Mouse (Mus musculus) spleen, embryonic (tissue): ENCODE results near the gene Pax8.

ENCODE experiments used
- CTCF ChIA-PET: fragments of 350-600 bp; sonication (Branson Sonifier 250); formaldehyde crosslinking; loops from one replicate; lab custom pipeline; 2022; lab: Charles Lee

The Pax8 gene

DNA sequence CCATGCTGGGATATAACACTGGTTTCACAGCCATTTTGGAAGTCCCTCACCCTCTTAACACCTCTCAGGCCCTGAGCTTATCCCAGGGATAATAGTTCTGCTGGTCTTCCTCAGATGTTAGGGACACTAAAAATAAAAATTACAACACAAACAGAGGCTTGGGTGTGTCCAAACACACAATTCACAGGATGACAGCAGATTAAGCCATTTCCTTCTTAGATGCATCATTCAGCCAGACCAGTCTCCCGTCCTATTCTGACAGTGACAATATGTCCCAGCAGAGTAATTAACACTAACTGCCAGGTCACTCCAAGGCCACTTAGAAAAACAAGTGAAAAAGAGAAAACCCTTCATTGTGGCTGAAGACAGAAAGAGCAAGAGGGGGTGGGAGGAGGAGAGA lies 8.2 kb downstream of the Pax8 start:
- CTCF ChIA-PET = no interaction called here

DNA sequence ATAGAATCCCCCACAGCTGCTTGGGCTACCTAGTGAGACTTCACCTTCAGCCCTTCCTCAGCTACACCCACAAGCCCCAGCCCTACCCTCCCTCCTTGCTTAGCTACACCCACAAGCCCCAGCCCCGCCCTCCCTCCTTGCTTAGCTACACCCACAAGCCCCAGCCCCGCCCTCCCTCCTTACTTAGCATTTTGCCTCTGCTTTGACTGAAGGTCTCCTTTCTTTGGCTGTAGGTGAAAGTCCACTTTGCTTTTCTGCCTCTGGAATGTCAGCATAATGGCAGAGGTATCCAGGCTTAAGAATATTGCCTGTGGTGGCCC lies 14.6 kb downstream of the Pax8 start:
- CTCF ChIA-PET = no interaction called here

DNA sequence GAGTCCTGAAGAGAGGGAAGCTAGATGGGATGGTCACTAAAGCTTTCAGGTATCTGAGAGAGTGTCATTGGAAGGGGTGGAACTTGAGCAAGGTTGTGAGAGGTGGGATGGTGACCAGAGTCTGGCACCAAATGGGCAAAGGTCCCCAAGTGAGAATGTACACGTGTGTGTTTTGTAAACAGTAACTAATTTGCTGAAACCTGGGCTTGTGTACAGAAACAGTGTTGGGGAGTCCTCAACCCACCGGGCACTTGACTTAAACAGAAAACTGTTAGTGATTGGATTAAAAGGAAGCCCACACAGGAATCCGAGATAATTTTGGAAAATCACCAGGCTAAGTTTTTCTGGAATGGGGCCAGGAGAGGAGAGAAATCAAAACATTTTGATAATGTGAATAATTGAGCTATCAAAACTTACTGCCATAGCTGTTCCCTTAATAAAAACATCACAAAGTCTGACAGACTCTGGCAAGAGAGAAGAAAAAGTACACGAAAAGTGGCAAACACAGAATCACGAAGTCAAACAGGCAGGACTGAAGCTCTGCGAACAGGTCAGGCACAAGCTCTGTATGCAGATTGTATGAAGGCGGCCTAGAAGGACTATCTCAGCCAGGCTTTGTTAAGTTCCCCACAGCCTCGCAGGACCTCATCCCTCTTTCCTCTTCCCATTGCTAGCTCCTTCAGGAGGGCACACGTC lies 15.1 kb downstream of the Pax8 start:
- CTCF ChIA-PET = no interaction called here

DNA sequence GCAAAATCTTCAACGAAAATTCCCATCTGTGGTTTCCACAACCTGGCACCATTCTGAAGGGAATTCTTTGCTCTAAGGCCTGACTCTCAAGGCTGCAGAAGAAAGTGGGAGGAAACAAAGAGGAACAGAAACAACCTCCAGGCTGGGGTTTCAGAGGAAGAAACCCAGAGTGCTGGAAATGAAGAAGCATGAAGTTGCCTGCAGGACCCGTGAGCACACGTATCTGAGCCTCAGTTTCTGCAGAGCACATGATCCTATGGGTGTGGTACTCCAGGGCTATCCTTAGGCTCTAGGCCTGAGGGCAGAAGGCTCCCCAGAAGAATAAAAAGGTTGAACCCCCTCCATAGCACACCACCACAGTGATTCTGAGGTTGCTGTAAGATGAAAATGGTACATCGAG lies 18.6 kb downstream of the Pax8 start:
- CTCF ChIA-PET = no interaction called here

DNA sequence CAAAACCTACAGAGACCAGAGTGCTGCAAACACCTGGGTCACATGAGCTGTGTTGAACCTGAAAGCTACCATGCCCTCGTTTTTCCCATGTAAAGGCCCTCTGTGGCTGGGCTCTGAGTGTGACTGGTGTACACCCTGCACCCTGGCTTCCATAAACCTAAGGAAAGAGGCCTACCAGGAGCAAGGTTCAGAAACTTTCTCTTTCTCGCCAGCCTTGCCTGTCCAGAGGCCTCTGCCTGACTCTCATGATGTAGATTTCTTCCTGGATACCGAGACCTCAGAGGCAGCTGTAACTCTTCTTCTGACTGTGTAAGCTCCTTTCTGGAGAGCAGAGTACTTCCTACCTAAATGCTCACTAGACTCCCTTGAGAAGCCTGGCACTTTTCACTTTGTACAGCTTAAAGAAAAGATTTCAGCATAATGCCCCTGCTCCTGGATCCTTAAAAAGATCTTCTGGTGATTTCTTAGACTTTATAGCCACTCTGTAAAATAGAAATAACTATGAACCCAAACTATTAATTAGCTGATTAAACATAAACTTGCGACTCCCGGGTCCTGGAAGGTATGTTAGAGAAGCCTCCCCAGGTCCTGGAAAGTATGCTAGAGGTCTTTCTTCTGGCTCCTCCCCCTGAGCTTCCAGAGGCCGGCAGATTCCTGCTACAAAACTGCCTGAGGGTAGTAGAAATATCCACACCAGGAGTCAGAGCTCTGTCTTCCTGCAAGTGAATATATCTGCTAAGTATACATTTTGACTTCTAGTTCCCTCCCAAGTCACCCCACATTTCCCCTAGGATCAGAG lies 20.1 kb downstream of the Pax8 start:
- CTCF ChIA-PET = no interaction called here

DNA sequence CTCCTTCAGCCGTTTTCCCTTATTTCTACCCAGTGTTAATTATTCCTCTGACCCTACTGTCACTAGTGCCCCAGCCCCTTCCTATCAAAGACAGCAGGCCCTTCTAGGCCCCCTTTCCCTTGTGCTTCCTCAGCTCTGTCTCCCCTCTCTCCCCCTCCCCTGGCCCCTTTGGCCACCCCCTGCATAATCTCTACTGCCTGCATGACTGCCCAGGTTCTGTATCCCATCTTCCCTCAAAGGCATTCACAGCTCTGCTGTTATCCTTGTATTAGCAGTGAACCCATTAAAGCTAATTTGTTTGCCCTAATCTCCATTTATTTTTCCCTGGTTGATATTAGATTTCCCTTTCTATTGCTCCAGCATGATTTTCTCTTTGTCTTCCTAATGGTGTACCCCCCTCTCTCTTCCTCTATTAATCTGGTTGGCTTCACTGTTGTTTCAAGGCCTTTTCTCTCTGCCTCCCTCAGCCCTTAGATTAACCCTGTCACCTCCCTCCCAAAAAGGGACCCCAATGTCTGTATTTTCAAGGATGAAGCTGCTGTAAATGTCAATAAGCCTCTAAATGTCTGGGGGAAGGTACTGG lies 20.9 kb downstream of the Pax8 start:
- CTCF ChIA-PET = no interaction called here

DNA sequence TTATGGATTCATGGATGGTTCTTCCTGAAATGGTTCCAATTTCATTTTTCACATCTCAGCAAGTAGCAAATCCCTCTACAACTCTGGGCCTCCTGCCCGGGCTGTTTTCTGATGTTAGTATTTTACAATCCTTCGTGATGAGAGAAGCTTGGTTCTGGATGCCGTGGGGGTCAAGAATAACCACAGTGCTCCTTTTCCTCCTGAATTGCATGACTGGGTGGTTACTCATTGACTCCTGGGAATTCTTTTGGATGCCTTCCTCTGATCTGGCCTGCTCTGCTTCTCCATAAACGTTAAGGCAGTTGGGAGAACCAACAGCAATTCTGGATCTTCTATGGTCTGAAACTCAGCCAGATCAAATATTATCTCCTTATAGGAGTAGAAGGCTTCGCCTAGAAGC lies 22.2 kb downstream of the Pax8 start:
- CTCF ChIA-PET = no interaction called here

DNA sequence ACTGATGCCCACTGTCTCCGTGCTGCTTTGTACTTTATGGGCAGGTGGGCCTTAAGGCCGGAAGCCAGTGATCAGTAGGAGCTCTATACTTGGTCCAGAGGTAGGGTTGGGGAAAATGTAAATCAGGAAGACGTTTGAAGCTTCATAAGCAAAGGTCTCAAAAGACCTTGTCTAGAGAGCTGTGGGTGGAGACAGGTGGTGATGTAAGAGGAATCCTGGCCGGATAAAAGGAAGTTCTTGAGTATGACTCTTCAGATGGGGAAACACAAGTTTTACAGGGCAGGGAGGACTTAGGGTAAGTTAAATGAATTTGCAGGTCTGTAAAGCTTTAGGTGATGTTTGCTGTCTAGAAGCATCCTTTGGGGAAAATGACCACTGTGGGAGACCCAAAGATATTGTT lies 26.3 kb downstream of the Pax8 start:
- CTCF ChIA-PET = no interaction called here

DNA sequence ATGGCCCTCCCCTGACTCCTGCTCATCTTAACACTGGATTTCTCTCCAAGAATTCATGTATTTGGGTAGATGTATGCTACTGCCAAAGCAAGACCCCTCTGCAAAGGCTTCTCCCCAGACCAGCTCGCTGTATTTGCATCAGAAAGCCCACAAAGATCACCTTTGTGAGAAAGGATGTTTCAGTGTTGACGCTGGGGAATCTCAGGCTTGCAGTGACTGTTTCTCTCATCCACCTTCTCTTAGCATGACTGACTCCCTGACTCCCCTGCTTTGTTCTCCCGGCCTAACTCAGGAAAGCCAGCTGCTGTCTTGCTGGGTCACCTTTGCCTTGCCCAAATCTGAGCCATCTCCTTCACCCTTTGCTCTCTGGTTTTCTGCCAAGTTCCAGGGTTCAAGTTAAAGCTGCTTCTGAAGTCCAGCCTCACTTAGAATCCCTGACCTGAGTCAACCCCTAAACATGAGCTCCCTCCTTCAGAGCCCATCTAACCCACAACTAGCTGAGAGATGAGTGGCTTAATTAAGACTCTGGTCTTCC lies 32.1 kb downstream of the Pax8 start:
- CTCF ChIA-PET = no interaction called here

DNA sequence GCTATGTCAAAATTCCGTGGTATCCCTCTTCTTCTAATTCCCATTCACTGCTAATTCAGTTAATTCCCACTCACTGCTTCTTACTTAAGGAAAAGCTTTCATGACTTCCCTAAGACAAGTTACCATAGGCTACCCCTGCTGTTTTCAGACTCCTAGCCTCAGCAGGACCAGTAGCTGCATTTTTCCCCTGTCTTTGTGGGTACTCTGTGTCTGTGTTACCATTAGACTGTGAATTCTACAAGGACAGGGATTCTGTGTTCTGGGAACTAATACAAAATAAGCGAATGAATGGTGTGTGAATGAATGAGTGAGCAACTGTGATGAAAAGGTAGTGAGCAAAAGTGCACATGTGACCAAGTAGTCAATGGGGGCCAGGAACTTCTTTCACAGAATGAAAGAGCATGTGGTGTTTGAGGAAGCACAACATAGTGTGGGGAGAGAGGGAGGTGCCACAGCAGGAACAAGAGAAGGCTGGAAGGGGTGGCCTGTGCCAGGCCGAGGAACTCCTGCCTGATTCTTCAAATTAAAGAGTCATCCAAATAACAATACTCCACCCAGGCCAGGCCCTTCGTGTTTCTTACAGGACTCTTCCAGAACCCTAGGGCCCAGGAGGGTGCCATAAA lies 33.0 kb downstream of the Pax8 start:
- CTCF ChIA-PET = interaction anchor here (0.5 kb wide), 1 partner anchor 55 kb away, joined by 4 read pairs; no protein-coding TSS in a partner anchor

DNA sequence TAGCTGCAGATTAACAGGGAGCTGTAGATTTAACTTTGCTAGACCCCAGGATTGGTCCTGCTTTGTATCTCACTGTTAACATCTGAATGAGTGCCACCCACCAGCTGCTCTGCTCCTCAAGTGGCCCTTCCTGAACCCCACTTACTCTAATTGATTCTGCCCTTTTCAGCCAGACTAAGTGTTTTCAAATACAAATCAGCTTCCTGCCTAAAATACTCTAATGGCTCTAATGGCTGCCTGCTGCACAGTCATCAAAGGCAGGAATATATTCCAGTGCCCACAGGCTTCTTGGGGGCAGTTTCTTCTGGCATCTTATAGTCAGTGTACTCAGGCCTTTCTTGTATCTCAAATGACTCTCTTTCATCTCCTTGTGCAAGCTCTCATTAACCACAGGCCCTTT lies 33.5 kb downstream of the Pax8 start:
- CTCF ChIA-PET = interaction anchor here (0.5 kb wide), 1 partner anchor 54 kb away, joined by 4 read pairs; no protein-coding TSS in a partner anchor

DNA sequence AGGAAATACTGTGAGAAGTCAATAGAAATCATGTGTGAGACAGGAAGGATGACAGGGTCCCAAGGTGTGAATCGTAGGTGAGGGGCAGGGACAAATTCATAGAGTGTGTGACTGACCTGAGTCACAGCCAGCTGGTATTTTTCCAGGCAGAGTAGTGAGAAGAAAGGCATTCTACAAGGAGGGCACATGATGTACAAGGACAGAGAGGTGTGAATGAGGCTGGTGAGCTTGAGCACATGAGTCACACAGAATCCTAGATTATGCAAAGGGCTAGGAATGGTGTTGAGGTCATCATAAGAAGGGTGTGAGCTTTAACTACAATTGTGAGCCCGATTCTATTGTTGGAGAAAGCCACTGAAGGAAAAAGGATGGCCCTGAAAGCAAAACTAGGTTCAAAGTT lies 35.3 kb downstream of the Pax8 start:
- CTCF ChIA-PET = no interaction called here

DNA sequence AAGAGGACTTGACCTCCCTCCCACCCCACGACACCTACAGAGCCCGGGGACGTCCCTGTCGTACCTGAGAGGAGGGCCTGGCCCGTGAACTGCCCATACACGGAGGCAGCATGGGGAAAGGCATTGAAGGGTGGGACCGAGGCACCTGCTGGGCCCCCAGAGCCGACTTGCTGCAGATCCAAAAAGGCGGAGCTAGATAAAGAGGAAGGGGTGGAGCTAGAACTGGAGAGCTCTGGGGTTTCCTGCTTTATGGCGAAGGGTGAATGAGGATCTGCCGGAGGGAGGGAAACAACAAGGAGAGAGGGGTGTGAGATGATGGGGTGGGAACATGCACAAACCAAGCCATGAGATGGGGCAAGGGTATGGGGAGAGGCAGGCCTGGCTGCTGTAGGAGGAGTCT lies 39.7 kb downstream of the Pax8 start:
- CTCF ChIA-PET = no interaction called here

DNA sequence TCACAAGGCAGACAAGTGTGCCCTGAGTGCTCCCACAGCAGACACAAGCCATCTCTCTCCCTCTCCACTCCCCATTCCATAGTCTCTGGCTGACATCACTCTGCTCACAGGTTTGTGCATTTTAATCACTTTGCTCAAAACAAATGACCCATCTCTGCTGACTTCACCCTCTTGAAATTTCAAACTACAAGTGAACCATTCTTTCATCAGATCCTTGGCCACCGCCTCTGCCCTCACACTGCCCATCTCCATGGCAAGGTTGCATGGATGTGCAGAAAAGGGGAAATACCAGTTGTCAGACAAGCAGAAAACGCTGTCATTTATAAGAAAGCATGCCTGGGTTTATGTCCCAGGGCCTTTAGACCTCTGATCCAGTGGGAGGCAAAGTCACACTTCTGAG lies 40.7 kb downstream of the Pax8 start:
- CTCF ChIA-PET = no interaction called here

DNA sequence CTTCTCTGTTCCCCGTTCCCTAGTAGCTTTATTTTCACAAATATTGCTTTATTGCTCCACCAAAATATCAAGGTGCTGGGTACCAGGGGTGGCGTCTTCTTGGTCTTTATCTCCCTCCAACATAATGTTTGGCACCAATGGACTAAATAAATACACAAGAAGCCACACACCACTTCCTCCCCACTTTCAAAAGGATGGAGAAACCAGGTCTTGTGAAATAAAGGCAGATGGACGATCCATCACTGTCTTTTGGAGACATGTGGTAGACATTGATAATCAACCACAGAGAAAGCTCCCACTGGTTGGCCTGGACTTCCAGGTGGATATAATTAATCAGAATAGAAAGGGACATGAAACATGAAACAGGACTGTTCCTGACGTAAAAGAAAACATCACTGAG lies 45.6 kb downstream of the Pax8 start:
- CTCF ChIA-PET = no interaction called here

DNA sequence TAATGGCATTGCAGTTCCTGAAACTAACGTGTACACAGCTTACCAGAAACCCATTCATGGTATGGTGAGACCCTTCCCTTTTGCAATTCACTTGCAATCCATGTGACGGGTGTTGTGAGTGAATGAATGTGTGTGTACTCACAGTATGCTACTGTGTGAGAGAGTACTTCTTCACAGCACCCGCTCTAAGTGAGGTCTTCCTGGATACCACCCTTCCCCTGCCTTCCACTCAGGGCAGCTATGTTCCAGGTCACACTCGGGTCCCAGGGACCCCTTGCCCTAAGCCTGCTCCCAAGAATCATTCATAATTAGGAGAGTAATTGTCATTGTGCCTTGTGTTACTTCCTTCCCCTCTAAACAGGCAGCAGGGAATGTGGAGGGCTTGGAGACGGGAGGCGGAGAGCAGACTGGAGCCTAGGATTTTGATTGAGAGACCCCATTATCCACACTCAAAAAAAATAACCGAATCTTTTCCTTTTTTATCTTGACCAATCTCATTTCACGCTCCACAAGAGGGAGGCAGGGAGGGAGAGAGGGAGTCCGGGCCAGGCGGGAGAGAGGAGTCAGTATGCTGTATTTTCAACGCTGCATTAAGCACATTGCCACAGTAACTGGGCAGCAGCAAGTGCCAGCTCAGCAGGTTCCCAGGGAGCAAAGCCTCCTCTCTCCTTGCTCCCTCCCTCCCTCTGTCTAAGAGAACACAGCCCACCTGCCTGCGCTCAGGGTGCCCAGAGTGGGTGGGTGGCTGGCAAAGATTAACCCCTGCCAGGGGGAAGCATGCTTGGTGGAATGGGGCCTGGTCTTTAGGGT lies 47.3 kb downstream of the Pax8 start:
- CTCF ChIA-PET = no interaction called here

DNA sequence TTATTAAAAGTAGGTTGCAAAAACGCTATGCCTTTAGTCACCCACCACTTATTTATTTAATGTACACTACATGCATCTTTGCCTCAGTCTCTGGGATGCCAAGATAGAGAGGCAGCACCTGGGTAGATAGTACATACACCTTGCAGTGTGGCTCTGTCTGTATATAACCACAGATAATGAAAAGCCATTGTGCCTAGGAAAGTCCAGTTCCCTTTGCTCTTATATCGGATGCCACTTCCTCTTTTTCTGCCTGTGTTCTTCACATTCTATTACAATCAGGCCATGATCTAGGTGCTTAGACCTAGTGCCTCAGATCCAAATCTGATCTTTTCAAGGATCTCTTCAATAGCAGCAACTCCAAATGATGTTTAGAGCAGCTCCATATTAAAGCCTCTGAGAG lies 49.8 kb downstream of the Pax8 start:
- CTCF ChIA-PET = no interaction called here

DNA sequence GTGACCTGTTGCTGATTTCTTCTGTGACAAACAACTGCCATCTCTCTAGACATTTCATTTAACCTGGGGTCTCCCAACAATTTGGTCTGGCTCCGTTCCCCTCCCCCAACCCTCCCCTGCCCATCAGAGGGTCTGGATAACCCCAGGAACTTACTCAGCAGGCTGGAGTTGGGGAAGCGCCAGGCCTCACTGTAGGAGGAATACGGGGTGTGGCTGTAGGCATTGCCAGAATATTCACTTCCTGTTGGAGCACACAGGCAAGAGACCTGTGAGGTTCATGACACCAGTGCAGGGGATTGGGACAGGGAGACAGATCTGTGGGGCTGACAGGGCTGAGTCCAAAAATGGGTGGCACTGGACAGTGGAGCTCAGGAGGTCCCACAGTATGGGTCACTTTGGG lies 52.6 kb downstream of the Pax8 start:
- CTCF ChIA-PET = no interaction called here

DNA sequence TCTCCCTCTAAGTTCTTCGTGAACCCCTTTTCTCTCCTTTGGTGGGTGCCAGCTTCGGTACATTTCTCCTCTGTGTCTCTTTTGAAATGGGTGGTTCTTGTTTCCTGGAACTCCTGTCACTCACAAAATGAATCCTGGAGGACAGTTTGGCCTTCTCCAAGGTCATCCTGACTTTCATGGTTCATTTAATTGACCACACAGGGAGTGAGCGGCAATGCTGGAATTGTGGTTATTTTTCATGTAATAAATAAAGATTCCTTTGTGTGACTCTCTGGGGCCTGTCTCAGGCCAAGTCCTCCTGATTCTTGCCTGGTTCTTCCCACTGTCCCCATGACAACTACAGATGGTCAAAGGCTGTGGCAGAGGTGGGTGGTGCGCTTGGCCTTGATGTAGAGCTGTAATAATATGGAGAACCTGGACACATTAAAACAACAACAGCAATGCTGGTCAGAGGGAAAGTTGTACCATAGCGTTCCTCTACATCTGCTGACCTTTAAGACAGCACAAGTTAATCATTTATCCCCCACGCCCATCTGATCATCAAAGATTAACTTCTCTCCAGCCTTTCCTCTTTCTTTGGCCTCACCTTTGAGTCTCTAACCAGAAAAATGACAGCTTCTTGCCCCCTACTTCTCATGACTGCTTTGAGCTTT lies 54.1 kb downstream of the Pax8 start:
- CTCF ChIA-PET = no interaction called here

DNA sequence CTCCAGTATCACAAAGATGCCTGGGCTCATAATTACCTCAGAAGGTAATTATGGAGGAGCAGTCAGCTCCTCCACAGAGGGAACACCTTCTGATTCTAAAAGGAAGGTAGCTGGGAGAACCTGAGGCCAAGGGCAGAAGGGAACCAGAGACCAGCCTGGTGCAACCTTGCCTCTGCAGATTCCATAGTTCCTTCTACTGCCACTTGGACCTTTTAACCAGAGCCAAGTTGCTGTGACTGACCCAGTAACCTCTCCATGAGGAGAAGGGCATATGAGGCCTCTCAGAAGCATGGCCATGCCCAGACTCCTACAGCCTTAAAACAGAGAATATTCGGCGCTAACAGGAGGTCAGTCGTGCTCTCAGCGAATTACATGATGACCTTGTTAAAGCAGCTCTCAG lies 57.8 kb downstream of the Pax8 start:
- CTCF ChIA-PET = no interaction called here

DNA sequence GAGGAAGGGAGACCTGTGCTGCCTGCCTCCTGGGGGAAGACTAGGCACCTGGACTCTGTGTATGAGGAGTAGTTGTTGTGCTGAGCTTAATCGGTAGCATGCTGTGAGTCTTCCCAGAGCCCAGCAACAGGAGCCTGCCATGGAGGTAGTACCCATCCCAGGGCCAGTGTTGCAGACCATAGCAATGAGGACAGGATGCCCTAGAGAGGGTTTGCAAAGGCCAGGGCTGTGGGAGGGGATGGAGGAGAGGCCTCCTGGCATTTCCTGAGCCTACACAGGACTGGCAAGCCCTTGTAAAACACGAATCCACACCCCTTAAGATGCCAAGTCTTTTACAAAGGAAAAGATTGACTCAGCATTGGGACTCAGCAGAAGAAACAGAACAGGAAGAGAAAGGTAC lies 58.3 kb downstream of the Pax8 start:
- CTCF ChIA-PET = no interaction called here
